8 mouse cellular contexts compared by ENCODE assay signal in the genomic region with DNA sequence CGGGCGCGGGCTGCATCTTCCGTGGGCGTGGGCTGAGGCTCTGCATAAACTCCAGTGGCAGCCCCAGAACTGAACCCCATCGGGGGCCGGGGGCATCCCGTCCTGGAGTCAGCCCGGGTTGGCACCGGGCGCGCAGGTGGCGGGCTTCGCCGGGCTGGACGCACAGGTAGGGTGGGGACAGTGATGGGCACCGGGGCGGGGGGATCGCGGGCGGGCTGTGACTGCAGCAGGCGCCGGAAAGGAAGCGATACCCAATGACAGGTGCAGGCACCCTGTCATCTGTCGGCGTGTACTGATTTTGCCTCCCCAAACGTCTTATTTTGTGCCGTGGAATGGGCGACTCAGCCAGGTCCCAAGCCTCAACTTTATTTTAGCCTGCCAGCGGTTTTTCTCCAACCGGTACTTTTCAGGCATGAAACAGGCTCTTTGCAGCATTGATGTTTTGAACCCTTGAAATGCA. TPM values are rescaled to one million over a fixed set of nuclear protein-coding genes. Genes with fewer than 3 reads are reported as not detected.
A peak's percentile ranks its signal among the peaks of the same experiment; 100 is the strongest.
DNase-seq lines count a peak whose midpoint lies in the region; ATAC-seq and TF ChIP-seq lines count a peak whose summit lies in the region.

No protein-coding gene starts in this region.

- ATAC-seq in limb, embryonic 15.5 days (ENCODE audit: insufficient number of reproducible peaks, low FRiP score, low TSS enrichment, low read depth) = peak; percentile 16; the same call in 1 of the 2 replicates

- H3K9ac ChIP-seq in limb, embryonic 15.5 days = peak overlapping the region; percentile 92

- WGBS in cerebellum, adult 2 months = 1% methylated on average over 31 of the region's 31 CpGs
- 2% methylated on average over 30 of the region's 31 CpGs for WGBS in spleen, adult 2 months
- WGBS in limb, embryonic 15.5 days = 2% methylated on average over 31 of the region's 31 CpGs

- no peaks in the 10 kb centered on the region; the same call in 1 of the 2 replicates for H3K4me1 ChIP-seq in cerebellum, adult 2 months (ENCODE audit: control insufficient read depth, insufficient read depth, low read length)
- no peaks in the 10 kb centered on the region for H3K4me1 ChIP-seq in spleen, adult 2 months (ENCODE audit: control insufficient read depth, insufficient read depth, insufficient read length)
- H3K4me1 ChIP-seq in limb, embryonic 15.5 days = peaks cover 12% of the 10 kb centered on the region

- no peak for TF ChIP-seq POLR2A in cerebellum, adult 2 months (IDR thresholded peaks at IDR 0.05; ENCODE audit: borderline replicate concordance, insufficient read depth, low read length)
- TF ChIP-seq POLR2A in spleen, adult 2 months (IDR thresholded peaks at IDR 0.05; ENCODE audit: low read depth, low read length) = no peak

- peak overlapping the region; percentile 88 for H3K4me2 ChIP-seq in limb, embryonic 15.5 days

- H3K4me3 ChIP-seq in cerebellum, adult 2 months (replicated peaks; ENCODE audit: insufficient read depth, low read depth, low read length) = peak overlapping the region; percentile 82
- H3K4me3 ChIP-seq in spleen, adult 2 months (ENCODE audit: extremely low read depth, insufficient read depth, insufficient read length) = peak overlapping the region; percentile 82
- peak overlapping the region; percentile 98 for H3K4me3 ChIP-seq in limb, embryonic 15.5 days

- H3K36me3 ChIP-seq in spleen, adult 2 months (ENCODE audit: control insufficient read depth, insufficient read depth, low read length) = no peaks in the 10 kb centered on the region
- H3K36me3 ChIP-seq in limb, embryonic 15.5 days = peaks cover 14% of the 10 kb centered on the region

- H3K27ac ChIP-seq in cerebellum, adult 2 months (ENCODE audit: insufficient read depth, low read length) = peak overlapping the region; percentile 77
- peak overlapping the region; percentile 87 for H3K27ac ChIP-seq in spleen, adult 2 months (ENCODE audit: insufficient read depth, low read length)
- peak overlapping the region; percentile 100 for H3K27ac ChIP-seq in limb, embryonic 15.5 days

- H3K27me3 ChIP-seq in cerebellum, adult 2 months (ENCODE audit: control insufficient read depth, insufficient read depth, low read length) = no peaks in the 10 kb centered on the region
- no peaks in the 10 kb centered on the region for H3K27me3 ChIP-seq in spleen, adult 2 months (ENCODE audit: control insufficient read depth, insufficient read depth, low read length)
- no peaks in the 10 kb centered on the region for H3K27me3 ChIP-seq in limb, embryonic 15.5 days

- no peaks in the 10 kb centered on the region for H3K9me3 ChIP-seq in limb, embryonic 15.5 days

- TF ChIP-seq CTCF in cerebellum, adult 2 months (IDR thresholded peaks at IDR 0.05; ENCODE audit: borderline replicate concordance, insufficient read depth, low read depth, low read length) = no peak
- no peak for TF ChIP-seq CTCF in spleen, adult 2 months (IDR thresholded peaks at IDR 0.05; ENCODE audit: extremely low read depth, insufficient read depth, insufficient read length, insufficient replicate concordance)

- DNase-seq in cerebellum, adult 2 months = no peak
- DNase-seq in cerebellum, adult 18-20 months = no peak
- DNase-seq in spleen, adult 2 months (ENCODE audit: low read depth in 1 of 2, low spot score in 2 of 2) = peak in 1 of 2 experiments; percentile 15
- DNase-seq in spleen, postnatal 4 days (ENCODE audit: low spot score in 2 of 2) = no peak
- no peak for DNase-seq in adrenal gland, postnatal 14 days
- DNase-seq in right cerebral cortex, postnatal 36 days (ENCODE audit: low spot score in 2 of 2) = no peak
- no peak for DNase-seq in adrenal gland, adult (ENCODE audit: inconsistent age in 2 of 2, low spot score in 1 of 2)

RNA-seq across cellular contexts. Expression of a gene that starts 0.8 kb away (rescaled TPM):
- polyA plus RNA-seq in cerebellum, adult 2 months (2012; rRNA removed) = 20.3 and 20.5 TPM in 2 replicates
- polyA plus RNA-seq in spleen, adult 2 months (2012; rRNA removed) = 6.2 and 7.1 TPM in 2 replicates
- 6.8 and 7.4 TPM in 2 replicates for polyA plus RNA-seq in limb, embryonic 15.5 days (2015; fragmentation: Nextera tagmentation; extraction: Ambion mirVana)
- 25.8 and 30.1 TPM in 2 replicates for total RNA-seq in adrenal gland, postnatal 14 days (2021)

RNA-seq across cellular contexts. Expression of a gene that starts 22.6 kb away (rescaled TPM):
- polyA plus RNA-seq in cerebellum, adult 2 months (2012; rRNA removed) = 57.8 and 63.7 TPM in 2 replicates
- polyA plus RNA-seq in spleen, adult 2 months (2012; rRNA removed) = 25.8 and 27.8 TPM in 2 replicates
- 58.8 and 59.9 TPM in 2 replicates for polyA plus RNA-seq in limb, embryonic 15.5 days (2015; fragmentation: Nextera tagmentation; extraction: Ambion mirVana)
- 56.4 and 59.3 TPM in 2 replicates for total RNA-seq in adrenal gland, postnatal 14 days (2021)

RNA-seq across cellular contexts. Expression of a gene that starts 39.8 kb away (rescaled TPM):
- 59.0 and 60.2 TPM in 2 replicates for polyA plus RNA-seq in cerebellum, adult 2 months (2012; rRNA removed)
- 75.3 and 90.7 TPM in 2 replicates for polyA plus RNA-seq in spleen, adult 2 months (2012; rRNA removed)
- 85.7 and 90.6 TPM in 2 replicates for polyA plus RNA-seq in limb, embryonic 15.5 days (2015; fragmentation: Nextera tagmentation; extraction: Ambion mirVana)
- 206 and 214 TPM in 2 replicates for total RNA-seq in adrenal gland, postnatal 14 days (2021)

RNA-seq across cellular contexts. Expression of a gene that starts 43.2 kb away (rescaled TPM):
- not detected in 2 replicates for polyA plus RNA-seq in cerebellum, adult 2 months (2012; rRNA removed)
- not detected in 2 replicates for polyA plus RNA-seq in spleen, adult 2 months (2012; rRNA removed)
- polyA plus RNA-seq in limb, embryonic 15.5 days (2015; fragmentation: Nextera tagmentation; extraction: Ambion mirVana) = not detected in 2 replicates
- total RNA-seq in adrenal gland, postnatal 14 days (2021) = not detected in 2 replicates

RNA-seq across cellular contexts. Expression of a gene that starts 51.2 kb away (rescaled TPM):
- 38.1 and 39.4 TPM in 2 replicates for polyA plus RNA-seq in cerebellum, adult 2 months (2012; rRNA removed)
- 57.2 and 83.5 TPM in 2 replicates for polyA plus RNA-seq in spleen, adult 2 months (2012; rRNA removed)
- 23.7 and 36.9 TPM in 2 replicates for polyA plus RNA-seq in limb, embryonic 15.5 days (2015; fragmentation: Nextera tagmentation; extraction: Ambion mirVana)
- 10.0 and 11.5 TPM in 2 replicates for total RNA-seq in adrenal gland, postnatal 14 days (2021)
